ENCODE assay signal across 8 mouse cellular contexts in genomic region chr2:38826189-38826588, GRCm38 (mm10).
DNase-seq lines count a peak whose midpoint lies in the region; ATAC-seq and TF ChIP-seq lines count a peak whose summit lies in the region.

No protein-coding gene starts in this region.

- no peak for TF ChIP-seq CTCF in liver, adult 2 months (IDR thresholded peaks at IDR 0.05; ENCODE audit: low read depth, low read length)

- H3K27ac ChIP-seq in liver, adult 2 months (replicated peaks; ENCODE audit: insufficient read depth, low read depth, low read length) = no peak overlapping the region
- H3K27ac ChIP-seq in liver, embryonic 12.5 days = no peak overlapping the region
- H3K27ac ChIP-seq in limb, embryonic 10.5 days = no peak overlapping the region
- no peak overlapping the region for H3K27ac ChIP-seq in neural tube, embryonic 14.5 days (ENCODE audit: low read depth, low read length)

- no peaks in the 10 kb centered on the region for H3K36me3 ChIP-seq in liver, adult 2 months (ENCODE audit: control insufficient read depth, insufficient read depth, low read length)
- H3K36me3 ChIP-seq in liver, embryonic 12.5 days = no peaks in the 10 kb centered on the region
- H3K36me3 ChIP-seq in limb, embryonic 10.5 days = peaks cover 37% of the 10 kb centered on the region
- no peaks in the 10 kb centered on the region for H3K36me3 ChIP-seq in neural tube, embryonic 14.5 days (ENCODE audit: control insufficient read depth, insufficient read depth, low read length)

- no peak overlapping the region for H3K4me2 ChIP-seq in liver, embryonic 12.5 days
- H3K4me2 ChIP-seq in neural tube, embryonic 14.5 days (ENCODE audit: low read depth, low read length) = peak overlapping the region; percentile 8; the same call in 1 of the 2 replicates

- no peaks in the 10 kb centered on the region for H3K27me3 ChIP-seq in liver, adult 2 months (ENCODE audit: control insufficient read depth, insufficient read depth, low read length)
- H3K27me3 ChIP-seq in liver, embryonic 12.5 days (replicated peaks) = no peaks in the 10 kb centered on the region
- H3K27me3 ChIP-seq in limb, embryonic 10.5 days (ENCODE audit: low read depth, poor library complexity, severe bottlenecking) = no peaks in the 10 kb centered on the region
- H3K27me3 ChIP-seq in neural tube, embryonic 14.5 days (ENCODE audit: control insufficient read depth, insufficient read depth, low read length) = no peaks in the 10 kb centered on the region

- H3K9me3 ChIP-seq in liver, embryonic 12.5 days (replicated peaks) = no peaks in the 10 kb centered on the region
- H3K9me3 ChIP-seq in limb, embryonic 10.5 days (replicated peaks) = no peaks in the 10 kb centered on the region
- H3K9me3 ChIP-seq in neural tube, embryonic 14.5 days (ENCODE audit: control insufficient read depth, low read length) = no peaks in the 10 kb centered on the region

- peak; percentile 42 for DNase-seq in CD4-positive, CD25-positive, alpha-beta regulatory T cell, adult 2 months (ENCODE audit: low read depth, low spot score)
- DNase-seq in liver, adult 2 months (ENCODE audit: extremely low read depth, low read depth, low spot score) = peak; percentile 19
- DNase-seq in limb, embryonic 10.5 days (ENCODE audit: low spot score) = no peak
- DNase-seq in right cerebral cortex, postnatal 10 days (ENCODE audit: low spot score in 2 of 2) = no peak
- DNase-seq in cerebellum, adult 8-10 months = no peak

- TF ChIP-seq POLR2A in liver, adult 2 months (IDR thresholded peaks at IDR 0.05; ENCODE audit: extremely low read depth, insufficient read depth, low read length) = no peak

- H3K9ac ChIP-seq in liver, adult 2 months (ENCODE audit: low read depth, low read length) = no peak overlapping the region
- no peak overlapping the region for H3K9ac ChIP-seq in liver, embryonic 12.5 days
- no peak overlapping the region for H3K9ac ChIP-seq in neural tube, embryonic 14.5 days (replicated peaks; ENCODE audit: low read depth, low read length)

- no peaks in the 10 kb centered on the region; the same call in 1 of the 2 replicates for H3K79me2 ChIP-seq in liver, adult 2 months (ENCODE audit: control insufficient read depth, insufficient read depth, low read length)

- no peak for ATAC-seq in CD4-positive, CD25-positive, alpha-beta regulatory T cell, adult 4 months
- ATAC-seq in liver, embryonic 12.5 days = no peak
- ATAC-seq in neural tube, embryonic 14.5 days (ENCODE audit: low read depth) = no peak

- no peak overlapping the region for H3K4me3 ChIP-seq in liver, adult 2 months (ENCODE audit: insufficient read depth, low read depth, low read length)
- H3K4me3 ChIP-seq in liver, embryonic 12.5 days = no peak overlapping the region
- peak overlapping the region; percentile 65 for H3K4me3 ChIP-seq in limb, embryonic 10.5 days
- no peak overlapping the region for H3K4me3 ChIP-seq in neural tube, embryonic 14.5 days (ENCODE audit: low read depth, low read length)

- H3K4me1 ChIP-seq in liver, adult 2 months (ENCODE audit: control insufficient read depth, insufficient read depth, low read length) = peaks cover 7% of the 10 kb centered on the region
- H3K4me1 ChIP-seq in liver, embryonic 12.5 days = peaks cover 15% of the 10 kb centered on the region
- H3K4me1 ChIP-seq in limb, embryonic 10.5 days = peaks cover 17% of the 10 kb centered on the region
- H3K4me1 ChIP-seq in neural tube, embryonic 14.5 days (ENCODE audit: control insufficient read depth, insufficient read depth, low read length) = peaks cover 13% of the 10 kb centered on the region

Comparison
In these comparisons a context has a peak if more than half of its experiments do, and no peak if none do; other contexts are left out.
1. DNase-seq: peak in CD4-positive, CD25-positive, alpha-beta regulatory T cell, adult 2 months (single experiment) and liver, adult 2 months (single experiment); none in limb, embryonic 10.5 days (single experiment), right cerebral cortex, postnatal 10 days (0 of 2) and cerebellum, adult 8-10 months (single experiment).